Mouse (Mus musculus) kidney, adult 2 months (tissue): Measurements from ENCODE around the gene Cyb561. TPM values are rescaled to one million over a fixed set of nuclear protein-coding genes. Genes with fewer than 3 reads are reported as not detected.

ENCODE experiments used
- DNase-seq: peaks from one replicate; pipeline ENCODE4 v3.0.0; 2021
- H3K27ac ChIP-seq: fragments of 200-500 bp; 2 replicates; pipeline ENCODE4 v1.5.1; 2012; ENCODE audit warnings: low read depth, low read length, control low read depth, inconsistent platforms; ENCODE audit not compliant: insufficient read depth
- H3K27me3 ChIP-seq: fragments of 200-500 bp; replicated peaks from 2 replicates; pipeline ENCODE4 v1.6.1; 2012; ENCODE audit warnings: mild to moderate bottlenecking, moderate library complexity, low read length, inconsistent platforms; ENCODE audit not compliant: control insufficient read depth, insufficient read depth
- H3K36me3 ChIP-seq: fragments of 200-500 bp; 2 replicates; pipeline ENCODE4 v1.6.1; 2012; ENCODE audit warnings: mild to moderate bottlenecking, moderate library complexity, low read length, inconsistent platforms; ENCODE audit not compliant: control insufficient read depth, insufficient read depth
- H3K4me1 ChIP-seq: fragments of 200-500 bp; 2 replicates; pipeline ENCODE4 v1.6.1; 2011; ENCODE audit warnings: low read length; ENCODE audit not compliant: control insufficient read depth, insufficient read depth
- H3K4me3 ChIP-seq: fragments of 200-500 bp; 2 replicates; pipeline ENCODE4 v1.5.1; 2011; ENCODE audit warnings: mild to moderate bottlenecking, low read depth, low read length, control low read depth; ENCODE audit not compliant: insufficient read depth
- CTCF ChIP-seq: fragments of 200-500 bp; conservative IDR thresholded peaks from 2 replicates; pipeline ENCODE4 v1.5.1; 2011; ENCODE audit warnings: low read depth, mild to moderate bottlenecking, control low read depth, low read length, moderate library complexity, mixed read lengths; ENCODE audit not compliant: insufficient read depth, insufficient read length
- POLR2A ChIP-seq: fragments of 200-500 bp; IDR thresholded peaks from one replicate; pipeline ENCODE4 v1.6.1; 2011; ENCODE audit warnings: low read depth, low read length, control low read depth
- WGBS: fragments of 180-500 bp; shearing (Covaris S2); methylation state at CpG from one replicate; pipeline ENCODE4 v1.1.7; 2018; 5-methylcytosine and 5-hydroxymethylcytosine counted together
- polyA plus RNA-seq: library from polyadenylated mRNA; depleted of rRNA; stranded (reverse); fragments of >200 nt; gene quantifications from 2 replicates; pipeline ENCODE4 v1.2.3, GENCODE M21; 2012; rRNA removed

Gene Cyb561
- polyA plus RNA-seq, 1 experiment: 31.1 TPM

DNA sequence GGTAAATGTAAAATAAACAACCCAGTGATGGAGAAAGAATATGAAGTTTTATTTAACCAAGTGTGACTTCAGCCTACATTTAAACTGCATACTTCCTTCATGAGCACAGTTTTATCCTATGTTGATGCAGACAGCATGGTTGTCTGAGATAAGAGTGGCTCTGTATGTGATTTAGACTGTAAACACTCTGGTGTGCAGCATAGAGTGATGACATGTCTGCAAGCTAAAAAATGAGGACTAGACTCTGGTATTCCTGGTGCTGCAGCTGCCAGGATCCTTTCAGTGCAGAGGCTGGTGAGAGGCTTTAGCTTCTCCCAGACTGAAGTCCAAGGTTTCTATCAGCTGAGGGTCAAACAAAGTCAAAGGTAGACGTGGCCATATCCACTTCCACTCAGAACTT, 65.9 kb downstream of the Cyb561 start:
- Histone ChIP-seq H3K4me1 (no peaks in the 10 kb centered on the region), H3K27me3 (no peaks in the 10 kb centered on the region), H3K27ac (no peak overlapping the region), H3K36me3 (peaks cover 5% of the 10 kb centered on the region), H3K4me3 (no peak overlapping the region)
- TF ChIP-seq POLR2A (no peak), CTCF (no peak)
- WGBS: 70% methylated on average over 1 of the region's 1 CpGs
- DNase-seq: no peak

- Histone ChIP-seq H3K27me3 (no peaks in the 10 kb centered on the region), H3K4me3 (no peak overlapping the region), H3K27ac (no peak overlapping the region), H3K36me3 (peaks cover 5% of the 10 kb centered on the region), H3K4me1 (no peaks in the 10 kb centered on the region)
- TF ChIP-seq CTCF (no peak), POLR2A (no peak)
- DNase-seq: no peak
- 85% methylated on average over 1 of the region's 1 CpGs for WGBS
These were observed 67.6 kb downstream of the Cyb561 start for GRCm38 (mm10) chr11:105885558-105885957.

Other genes with a start within 250 kb of the Cyb561 start
- gene Ace, start 14.6 kb upstream of the Cyb561 start, polyA plus RNA-seq: 68.0 and 132 TPM in 2 replicates
- 0.06 and 0.07 TPM in 2 replicates for gene Ace3, start 41.3 kb upstream of the Cyb561 start, polyA plus RNA-seq
- gene Kcnh6, start 54.8 kb upstream of the Cyb561 start, polyA plus RNA-seq: 0.04 and 0.06 TPM in 2 replicates
- 34.1 and 37.7 TPM in 2 replicates for gene Dcaf7, start 83.5 kb upstream of the Cyb561 start, polyA plus RNA-seq
- 21.3 and 21.4 TPM in 2 replicates for gene Taco1, start 112.7 kb upstream of the Cyb561 start, polyA plus RNA-seq
- gene Map3k3, start 131.3 kb upstream of the Cyb561 start, polyA plus RNA-seq: 27.8 and 31.6 TPM in 2 replicates
- gene Gm10840, start 207.5 kb upstream of the Cyb561 start, polyA plus RNA-seq: not detected in 2 replicates
- gene Limd2, start 207.5 kb upstream of the Cyb561 start, polyA plus RNA-seq: 27.8 and 48.3 TPM in 2 replicates
- gene Strada, start 248.8 kb upstream of the Cyb561 start, polyA plus RNA-seq: 28.4 and 28.5 TPM in 2 replicates